Mouse (Mus musculus): Measurements from ENCODE around the gene Meis1. TPM values are rescaled to one million over a fixed set of nuclear protein-coding genes. Genes with fewer than 3 reads are reported as not detected.

Gene Meis1
- total RNA-seq, 2 experiments from 2014 or later = 11.8 to 13.3 TPM

DNA sequence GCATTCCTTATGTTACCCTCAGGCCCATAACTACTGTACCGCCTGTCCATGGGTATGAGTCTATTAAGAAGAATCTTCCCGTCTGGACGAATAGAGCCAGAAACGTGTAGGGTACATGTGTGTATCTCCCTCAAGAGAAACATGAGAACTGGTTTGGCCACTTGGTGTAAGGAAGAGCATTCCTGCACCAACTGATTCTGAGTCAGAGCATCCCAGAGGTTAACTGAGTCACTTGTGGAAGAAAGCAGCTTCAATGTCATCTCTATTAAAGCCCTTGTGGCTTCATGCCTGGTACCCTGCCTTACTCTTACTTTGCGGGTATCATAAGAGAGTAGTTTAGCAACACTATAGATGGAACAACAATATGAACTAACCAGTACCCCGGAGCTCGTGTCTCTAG is 64.9 kb downstream of the Meis1 start:
- no peak for DNase-seq (ENCODE audit: low spot score in 2 of 2)

DNA sequence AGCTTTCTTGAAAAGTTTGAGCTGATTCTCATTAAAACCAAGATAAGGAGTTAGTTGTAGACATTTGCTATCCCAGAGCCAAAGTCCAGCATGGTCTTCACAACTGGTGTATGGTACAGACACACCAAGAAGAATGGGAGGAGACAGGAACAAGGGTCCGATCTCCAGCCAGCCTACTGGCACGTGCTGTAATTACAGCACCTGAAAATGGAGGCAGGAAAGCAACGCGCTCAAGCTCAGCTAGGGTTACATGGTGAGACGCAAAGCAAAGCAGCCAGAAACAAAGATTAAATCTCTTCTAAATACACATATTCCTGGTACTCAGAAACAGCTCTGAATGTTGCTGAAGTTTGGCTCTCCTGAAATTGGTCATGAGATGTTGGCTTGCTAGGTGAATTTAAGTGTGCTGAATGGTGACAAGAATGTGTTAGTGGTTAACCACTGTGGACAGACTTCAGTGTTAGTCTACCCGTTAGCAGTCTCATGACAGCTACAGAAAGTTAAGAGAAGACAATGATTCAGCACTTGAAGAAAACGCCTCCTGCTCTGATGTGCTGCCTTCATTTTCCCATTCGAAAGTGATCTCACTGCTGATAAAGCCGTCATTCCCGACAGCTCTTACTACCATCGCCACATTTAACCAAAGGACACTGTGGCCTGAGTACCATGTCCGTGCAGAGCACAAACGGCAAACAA is 70.0 kb downstream of the Meis1 start:
- DNase-seq (ENCODE audit: low spot score in 2 of 2) = no peak

DNA sequence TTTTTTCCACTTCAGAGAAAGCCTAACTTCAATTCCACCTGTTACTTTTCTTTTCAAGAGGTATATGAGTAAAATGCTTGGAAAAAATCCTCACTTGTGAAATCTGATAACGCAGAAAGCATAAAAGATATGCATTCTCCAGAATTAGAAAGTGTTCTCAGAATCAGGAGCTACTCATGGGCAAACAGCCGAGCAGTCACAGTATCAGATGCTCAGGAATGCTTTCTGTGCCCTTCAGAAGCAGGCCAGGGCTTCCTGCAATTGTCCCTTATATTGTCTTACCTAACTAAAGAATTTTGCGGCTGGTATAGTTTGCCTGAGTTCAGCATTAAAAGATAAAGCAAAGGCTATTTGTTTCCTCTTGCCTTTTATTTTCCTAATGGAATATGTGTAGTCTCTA is 71.4 kb downstream of the Meis1 start:
- DNase-seq (ENCODE audit: low spot score in 2 of 2) = no peak

DNA sequence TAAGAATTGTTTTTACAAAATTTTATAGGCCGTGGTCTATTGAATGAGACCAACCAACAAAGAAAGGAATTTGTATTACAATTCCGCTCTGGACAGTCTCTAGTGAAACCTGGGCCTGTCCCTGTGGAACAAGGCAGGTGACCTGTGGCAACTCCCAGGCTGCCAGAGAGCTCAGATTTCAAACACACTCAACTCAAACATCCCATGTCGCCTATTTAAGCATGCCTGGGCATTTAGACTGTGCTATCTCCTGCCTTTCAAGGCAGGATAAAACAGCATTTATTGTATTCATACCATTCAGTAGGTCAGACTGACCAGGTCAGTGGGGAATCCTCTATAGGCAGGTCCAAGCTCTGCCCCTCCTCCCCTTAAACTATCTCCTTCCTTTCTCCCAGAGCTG is 73.0 kb downstream of the Meis1 start:
- DNase-seq (ENCODE audit: low spot score in 2 of 2) = no peak

DNA sequence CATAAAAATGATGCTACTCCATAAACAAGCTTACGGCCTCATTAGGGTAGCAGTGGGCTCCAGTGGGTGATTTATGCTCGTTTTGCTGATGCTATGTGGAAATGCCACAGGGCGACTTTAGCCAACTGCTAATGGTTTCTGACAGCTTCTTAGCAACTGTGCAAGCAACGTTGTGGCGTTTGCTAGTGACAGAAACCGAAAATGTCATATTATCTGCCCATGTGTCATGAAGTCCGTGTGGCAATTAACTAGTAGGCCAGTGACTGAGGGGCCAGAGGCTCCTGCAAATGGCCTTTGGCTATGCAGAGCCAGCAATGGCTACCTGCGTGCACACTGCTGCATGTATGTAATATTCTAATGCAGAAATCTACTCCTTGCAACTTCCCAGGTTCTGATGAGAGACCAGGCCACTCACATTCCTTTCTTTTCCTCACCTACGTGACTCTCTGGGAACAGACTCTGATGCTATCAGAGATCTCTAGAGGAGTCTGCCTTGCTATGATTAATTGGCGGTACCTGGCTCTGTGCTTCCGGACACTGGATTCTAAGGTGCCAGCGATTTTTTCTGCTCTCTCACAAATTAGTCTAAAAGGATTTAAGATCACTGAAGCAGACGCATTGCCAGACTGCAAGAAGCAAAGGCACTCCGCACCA is 73.7 kb downstream of the Meis1 start:
- DNase-seq (ENCODE audit: low spot score in 2 of 2) = no peak

DNA sequence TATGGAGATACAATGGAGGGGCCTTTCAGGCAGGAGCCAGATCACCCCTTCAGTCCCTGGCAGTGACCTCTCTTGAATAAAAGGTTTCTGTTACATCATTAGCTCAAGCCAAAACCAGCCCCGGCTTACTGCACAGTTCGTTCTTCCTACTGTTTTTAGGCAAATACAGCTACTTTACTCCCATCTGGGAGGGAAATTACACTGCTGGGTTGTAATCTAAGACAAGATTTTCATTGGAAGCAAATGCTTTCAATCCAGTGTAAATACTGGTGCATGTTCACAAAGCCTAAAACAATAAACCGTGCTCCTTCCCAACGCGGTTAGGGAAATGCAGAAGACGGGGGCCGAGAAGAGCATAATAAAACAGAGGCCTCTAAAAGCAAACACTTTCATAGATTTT is 74.6 kb downstream of the Meis1 start:
- no peak for DNase-seq (ENCODE audit: low spot score in 2 of 2)

DNA sequence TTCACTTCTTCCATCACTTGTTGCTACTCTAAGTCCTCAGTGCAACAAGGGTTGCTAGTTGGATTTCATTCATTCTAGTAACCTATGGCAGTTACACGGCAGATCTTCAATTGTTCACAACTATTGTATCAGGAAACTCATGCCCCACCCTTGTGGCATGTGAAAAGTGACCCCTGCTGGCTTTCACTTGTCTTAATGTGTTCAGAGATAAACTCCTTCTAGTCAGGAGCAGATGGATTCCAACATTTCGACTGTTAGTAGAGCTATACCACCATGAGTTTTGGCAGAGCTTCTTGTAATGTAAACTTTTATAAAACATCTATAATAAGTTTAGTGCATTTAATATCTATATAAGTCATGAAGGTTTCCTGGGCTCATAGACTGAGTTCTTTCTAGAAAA is 75.8 kb downstream of the Meis1 start:
- DNase-seq (ENCODE audit: low spot score in 2 of 2) = no peak

DNA sequence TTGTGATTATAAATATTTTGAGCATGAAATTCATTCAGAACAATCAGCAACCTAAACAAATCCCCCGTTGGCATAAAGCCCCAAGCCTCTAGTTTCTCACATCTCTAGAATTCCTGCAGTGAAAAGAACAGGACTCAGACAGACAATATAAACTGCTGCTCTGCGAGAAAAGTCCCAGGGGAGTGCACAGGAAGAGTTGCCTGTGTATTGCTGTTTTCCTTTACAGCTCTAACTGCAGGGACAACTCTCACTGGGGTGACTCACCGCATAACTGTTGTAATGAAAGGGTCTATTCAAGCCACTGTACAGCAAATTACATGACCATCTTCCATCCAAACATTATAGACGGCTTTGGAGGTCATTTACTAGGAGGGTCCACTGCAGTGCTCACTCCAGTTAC is 77.9 kb downstream of the Meis1 start:
- no peak for DNase-seq (ENCODE audit: low spot score in 2 of 2)

DNA sequence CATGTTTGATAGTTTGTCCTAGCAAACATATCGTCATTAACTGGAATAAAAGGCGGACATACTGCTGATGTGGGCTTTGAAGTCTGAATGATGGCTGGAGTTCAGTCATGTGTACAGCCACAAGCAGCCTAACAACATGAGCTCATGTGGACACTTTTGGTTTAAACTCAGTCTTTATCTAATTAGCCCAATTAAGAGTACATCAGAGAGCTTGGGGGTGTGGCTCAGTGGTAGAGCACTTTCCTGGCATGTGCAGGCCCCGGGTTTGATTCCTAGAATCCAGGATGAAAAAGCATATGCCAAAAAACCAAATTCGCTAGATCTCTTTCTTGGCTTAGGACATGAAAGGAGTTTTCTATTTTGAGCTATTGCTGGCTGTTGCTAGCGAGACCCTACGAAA is 83.9 kb downstream of the Meis1 start:
- no peak for DNase-seq (ENCODE audit: low spot score in 2 of 2)

DNA sequence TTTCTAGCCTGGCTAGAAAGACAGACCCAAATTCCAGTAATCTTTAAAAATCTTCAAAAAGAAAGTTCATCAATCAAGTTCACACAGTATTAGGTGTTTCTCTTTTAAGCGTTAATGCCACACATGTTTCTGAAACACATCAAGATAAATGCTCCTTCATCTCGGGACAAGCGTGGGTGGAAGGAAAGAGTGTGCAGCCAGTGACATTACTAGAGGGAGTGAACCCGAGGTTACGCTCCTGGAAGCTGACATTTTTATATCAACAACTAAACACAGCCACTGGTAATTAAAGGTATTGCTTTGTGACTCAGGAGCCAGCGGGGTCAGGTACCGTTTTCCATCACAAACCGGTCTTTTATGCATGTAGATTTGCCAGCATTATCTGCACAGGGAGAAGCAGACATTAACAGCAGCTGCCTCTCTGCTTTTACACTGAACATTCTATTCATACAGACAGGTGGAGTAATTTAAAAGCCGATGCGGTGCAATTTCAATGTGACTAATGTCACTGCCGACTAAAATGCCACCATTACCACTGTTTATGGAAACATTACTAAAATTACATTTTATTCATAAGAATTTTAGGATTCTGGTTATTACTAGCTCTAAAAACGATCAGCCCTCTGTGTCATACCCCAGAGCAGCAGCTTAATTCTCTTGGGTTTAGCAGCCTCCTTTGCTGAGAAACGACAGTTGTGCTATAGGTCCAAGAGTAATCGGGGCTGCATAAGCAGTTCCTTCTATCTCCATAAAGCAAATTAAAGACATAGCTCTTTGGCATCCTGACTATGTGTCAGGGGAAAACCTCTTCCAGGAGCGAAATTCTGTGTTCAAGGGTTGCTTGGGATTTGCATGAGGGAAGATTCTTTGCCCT is 87.5 kb downstream of the Meis1 start:
- no peak for DNase-seq (ENCODE audit: low spot score in 2 of 2)

DNA sequence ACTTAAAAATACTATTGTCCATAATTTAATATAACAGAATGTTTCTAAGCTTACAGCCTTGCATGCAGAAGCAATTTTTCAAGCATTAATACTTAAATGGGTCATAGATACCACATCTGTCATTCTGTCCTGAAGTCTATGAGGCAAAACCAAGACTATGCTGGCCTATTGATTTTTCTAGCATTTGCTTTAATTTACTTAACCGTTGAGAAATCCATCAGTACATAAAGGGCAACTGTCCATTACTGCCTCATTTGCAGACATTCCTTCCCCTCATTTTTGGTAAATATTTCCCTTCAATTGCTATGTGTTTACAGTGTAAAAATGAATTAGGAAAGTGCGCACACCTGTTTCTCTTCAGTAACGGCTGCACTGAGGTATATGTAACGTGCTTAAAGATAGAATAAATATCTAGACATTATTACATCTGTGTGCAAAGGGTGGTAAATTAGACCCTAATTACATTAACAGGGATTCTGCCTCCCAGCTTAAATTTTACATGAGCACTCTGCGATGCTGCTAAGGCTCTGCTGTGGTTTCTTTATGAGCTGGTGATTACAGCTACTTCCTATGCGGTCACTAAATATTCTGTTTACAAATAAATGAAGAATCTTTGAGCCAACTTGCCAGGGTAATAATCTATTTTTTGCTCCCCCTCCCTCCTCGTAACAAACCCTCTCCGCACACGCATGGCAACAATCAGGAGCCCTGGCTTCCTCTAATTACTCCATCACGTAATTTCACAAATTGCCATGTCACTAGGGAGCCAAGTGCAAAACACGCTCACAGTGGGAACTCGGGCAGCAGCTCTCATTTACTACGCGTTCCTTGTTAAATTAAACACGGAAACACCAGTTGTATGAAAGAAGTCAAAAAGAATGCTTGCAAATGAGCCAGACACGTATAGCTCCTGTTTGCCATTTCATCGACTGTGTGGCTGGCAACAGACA is 88.7 kb downstream of the Meis1 start:
- no peak for DNase-seq (ENCODE audit: low spot score in 2 of 2)

DNA sequence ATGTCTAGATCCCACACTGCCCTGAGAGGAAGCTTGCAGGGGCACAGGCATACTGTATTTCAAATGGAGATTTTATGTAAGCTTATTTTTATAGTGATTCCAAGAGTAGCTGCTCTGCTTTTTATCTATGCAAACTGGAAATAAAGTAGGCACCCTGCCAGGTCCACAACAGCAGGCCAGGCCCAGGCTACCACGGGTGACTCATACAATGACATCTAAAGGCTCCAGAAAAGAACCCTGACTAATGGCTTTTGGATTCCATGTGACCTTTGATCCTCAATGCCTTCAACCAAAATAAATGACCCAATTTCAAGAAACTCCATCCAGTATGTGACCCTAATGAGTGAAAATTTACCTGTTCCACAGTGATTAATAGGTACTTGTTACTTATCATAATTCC is 91.4 kb downstream of the Meis1 start:
- DNase-seq (ENCODE audit: low spot score in 2 of 2) = peak in 1 of 2 experiments; percentile 18

DNA sequence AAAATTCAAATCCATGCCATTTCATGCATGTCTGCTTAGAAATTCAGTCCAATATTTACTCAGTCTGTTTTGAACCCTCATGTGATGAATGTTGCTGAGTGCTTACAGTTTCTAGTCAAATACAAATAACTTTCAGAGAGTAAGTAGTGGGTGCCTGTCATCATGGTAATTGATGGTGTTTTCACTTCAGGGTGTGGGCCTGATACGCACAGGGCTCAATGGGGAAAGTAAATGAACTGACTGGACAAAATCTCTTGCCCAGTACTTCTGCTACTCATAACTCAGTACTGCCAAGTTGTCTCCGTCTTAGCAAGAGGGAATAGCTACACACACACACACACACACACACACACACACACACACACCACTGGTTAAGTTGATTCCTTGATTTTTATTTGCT is 92.0 kb downstream of the Meis1 start:
- DNase-seq (ENCODE audit: low spot score in 2 of 2) = no peak

DNA sequence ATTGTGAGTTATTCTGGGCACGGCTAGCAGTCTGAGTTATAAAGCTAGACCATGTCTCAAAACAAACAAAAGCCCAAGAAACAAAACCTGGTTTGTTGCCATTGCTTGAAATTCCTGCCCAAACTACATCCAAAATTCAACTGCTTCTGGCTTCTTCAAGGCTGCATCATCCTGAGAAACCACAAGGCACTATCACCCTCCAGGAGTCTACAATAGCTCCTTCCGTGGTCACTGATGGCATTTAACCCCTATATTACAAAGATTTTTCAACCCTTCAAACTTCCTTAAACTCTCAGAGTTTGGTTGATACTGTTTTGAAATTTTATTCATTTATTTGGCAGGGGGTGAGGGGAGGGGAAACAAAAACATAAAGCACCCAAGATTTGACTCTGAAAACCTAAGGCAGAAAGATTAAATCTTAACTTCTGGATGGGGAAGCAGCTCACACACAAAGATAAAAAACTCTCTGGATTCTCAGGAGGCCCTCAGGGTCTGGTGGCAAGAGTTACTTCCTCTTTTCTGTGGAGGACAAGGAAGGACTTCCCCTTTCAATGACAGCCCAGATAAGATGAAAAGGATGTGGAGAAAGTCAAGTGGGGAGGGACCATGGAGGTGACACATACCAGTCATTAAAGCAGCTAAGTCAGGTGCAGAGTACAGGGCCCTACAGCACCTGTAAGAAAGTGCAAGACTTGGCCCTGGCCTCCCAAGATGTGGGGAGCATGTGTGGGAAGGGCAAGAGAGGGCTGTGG is 94.0 kb downstream of the Meis1 start:
- no peak for DNase-seq (ENCODE audit: low spot score in 2 of 2)

DNA sequence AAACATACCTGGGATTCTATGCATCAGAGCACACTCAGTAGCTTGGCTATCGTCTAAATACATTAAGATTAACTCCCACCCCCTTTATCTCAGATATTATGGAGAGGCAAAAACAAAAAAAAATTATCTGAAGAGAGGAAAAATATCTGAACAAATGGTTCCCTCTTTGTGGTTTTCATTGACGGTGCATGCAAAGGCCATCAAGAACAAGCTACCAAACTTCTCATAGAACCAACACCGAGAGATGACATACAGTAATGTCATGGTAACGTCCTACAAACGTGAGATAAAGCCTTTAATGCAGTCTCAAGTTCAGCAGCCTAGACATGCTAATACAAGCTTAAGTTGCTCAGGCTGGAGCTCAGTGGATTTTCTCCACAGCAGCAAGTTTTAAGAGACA is 95.5 kb downstream of the Meis1 start:
- no peak for DNase-seq (ENCODE audit: low spot score in 2 of 2)

DNA sequence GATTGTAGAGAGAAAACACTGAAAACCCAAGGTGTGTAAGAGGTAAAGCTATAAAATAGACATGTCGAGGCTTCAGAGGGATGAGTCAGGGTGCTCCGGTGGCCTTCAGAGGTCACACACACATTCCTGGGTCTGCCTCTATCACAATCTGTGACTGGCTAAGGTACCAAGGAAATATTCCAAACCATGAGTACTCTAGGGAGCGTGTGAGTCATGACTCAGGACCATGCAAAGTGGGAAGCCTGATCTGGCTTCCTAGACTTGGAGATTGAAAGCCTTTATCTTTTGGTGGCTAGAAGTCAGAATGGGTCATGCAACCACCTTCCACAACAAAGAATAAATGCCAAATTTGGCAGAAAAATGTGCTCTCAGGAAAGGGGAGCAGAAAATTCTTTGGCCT is 98.1 kb downstream of the Meis1 start:
- DNase-seq (ENCODE audit: low spot score in 2 of 2) = no peak

DNA sequence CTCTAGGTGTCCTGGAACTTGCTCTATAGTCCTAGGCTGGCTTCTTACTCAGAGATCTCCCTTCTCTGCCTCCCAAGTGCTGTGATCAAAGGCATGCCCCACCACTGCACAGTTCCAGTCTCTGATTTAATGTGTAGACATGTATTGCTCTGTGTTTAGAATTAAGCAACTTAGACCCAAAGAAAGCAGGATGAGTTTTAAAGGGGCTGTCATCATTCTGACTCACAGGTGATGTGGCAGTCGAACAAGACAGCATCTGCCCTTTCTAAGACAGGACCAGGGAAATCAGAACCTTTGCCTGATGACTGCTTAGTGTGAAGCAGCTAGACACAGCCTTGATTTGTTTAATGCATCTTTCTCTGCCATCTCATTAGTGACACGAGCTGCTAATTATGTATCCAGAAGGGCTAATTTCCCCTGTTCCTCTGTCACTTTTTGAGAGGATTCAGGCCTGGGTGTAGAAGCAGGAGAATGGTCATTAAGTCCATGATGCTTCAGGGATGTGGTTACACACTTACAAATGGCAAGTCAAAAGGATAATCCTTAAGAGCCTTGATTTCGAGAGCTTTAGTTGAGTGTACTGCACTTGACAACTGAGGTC is 99.5 kb downstream of the Meis1 start:
- no peak for DNase-seq (ENCODE audit: low spot score in 2 of 2)

DNA sequence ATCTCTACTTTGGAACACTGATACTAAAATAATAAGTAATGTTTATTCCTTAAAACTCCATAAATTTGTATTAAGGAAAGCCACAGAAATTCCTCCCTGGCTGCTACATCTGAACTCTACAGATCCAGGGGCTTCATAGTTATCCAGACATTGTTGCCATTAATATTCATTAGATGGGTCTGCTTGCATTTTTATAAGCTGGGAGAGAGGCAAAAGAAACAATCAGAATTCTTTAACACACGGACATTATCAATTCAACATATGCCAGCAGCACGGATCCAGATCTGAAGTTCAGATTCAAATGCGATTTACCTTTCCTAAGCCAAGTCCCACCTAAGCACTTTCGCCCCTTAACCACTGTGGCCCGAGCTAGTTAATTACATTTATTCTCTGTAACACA is 100.9 kb downstream of the Meis1 start:
- no peak for DNase-seq (ENCODE audit: low spot score in 2 of 2)

DNA sequence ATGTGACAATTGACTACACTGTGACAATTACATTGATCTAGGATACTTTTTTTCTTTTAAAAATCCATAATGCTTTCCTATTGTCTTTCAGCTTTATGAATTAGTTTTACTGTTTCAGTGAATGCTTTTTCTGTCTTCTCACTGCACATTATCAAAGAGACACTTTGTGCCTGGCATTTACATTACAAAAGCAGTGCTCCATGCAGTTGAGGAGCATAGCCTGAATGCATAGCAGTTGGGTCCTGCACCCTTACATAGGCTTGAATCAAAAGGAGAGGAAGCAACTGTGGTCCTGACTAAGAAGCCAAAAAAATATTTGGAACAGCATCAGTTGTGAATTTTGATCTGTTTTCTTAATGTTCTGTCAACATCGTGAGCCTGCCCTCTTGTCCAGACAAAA is 105.5 kb downstream of the Meis1 start:
- DNase-seq (ENCODE audit: low spot score in 2 of 2) = no peak
